Mouse (Mus musculus) brown adipose tissue, adult 24 weeks (tissue): ENCODE measurements around the gene Mknk2. TPM values are rescaled to one million over a fixed set of nuclear protein-coding genes. Genes with fewer than 3 reads are reported as not detected.

Experiments
- H3K27ac ChIP-seq: fragments of 200-500 bp; replicated peaks from 2 replicates; pipeline ENCODE4 v1.5.1; 2012; ENCODE audit warnings: low read depth, mild to moderate bottlenecking, low read length
- H3K4me1 ChIP-seq: fragments of 200-500 bp; 2 replicates; pipeline ENCODE4 v1.6.1; 2012; ENCODE audit warnings: low read length, mixed read lengths; ENCODE audit not compliant: control insufficient read depth, insufficient read depth, insufficient read length
- H3K4me3 ChIP-seq: fragments of 200-500 bp; 2 replicates; pipeline ENCODE4 v1.5.1; 2012; ENCODE audit warnings: low read depth, mild to moderate bottlenecking, low read length, moderate library complexity; ENCODE audit not compliant: insufficient read depth
- polyA plus RNA-seq: library from polyadenylated mRNA; stranded (reverse); fragments of >200 nt; gene quantifications from 2 replicates; pipeline ENCODE4 v1.2.4, GENCODE M21; 2012; ENCODE audit not compliant: missing spikeins, insufficient read depth, insufficient read length

Gene Mknk2
- polyA plus RNA-seq, 1 experiment = 313 TPM

- H3K4me3 ChIP-seq = no peak overlapping the region
- H3K4me1 ChIP-seq = peaks cover 16% of the 10 kb centered on the region
- peak overlapping the region; percentile 89 for H3K27ac ChIP-seq
Observed at GRCm38 (mm10) chr10:80696502-80697392, 18.8 kb upstream of the Mknk2 start.

- peak overlapping the region; percentile 89 for H3K27ac ChIP-seq
- H3K4me1 ChIP-seq = peaks cover 16% of the 10 kb centered on the region
- no peak overlapping the region for H3K4me3 ChIP-seq
Observed at GRCm38 (mm10) chr10:80695801-80696501, 18.0 kb upstream of the Mknk2 start.

GRCm38 (mm10) chr10:80695186-80695585, 17.3 kb upstream of the Mknk2 start:
- H3K4me3 ChIP-seq = no peak overlapping the region
- H3K27ac ChIP-seq = peak overlapping the region; percentile 89
- peaks cover 14% of the 10 kb centered on the region for H3K4me1 ChIP-seq

- H3K4me1 ChIP-seq = peaks cover 11% of the 10 kb centered on the region
- peak overlapping the region; percentile 89 for H3K27ac ChIP-seq
Observed at GRCm38 (mm10) chr10:80694159-80694938, 16.4 kb upstream of the Mknk2 start.

GRCm38 (mm10) chr10:80693401-80694045, 15.6 kb upstream of the Mknk2 start:
- H3K4me1 ChIP-seq = peaks cover 11% of the 10 kb centered on the region
- peak overlapping the region; percentile 89 for H3K27ac ChIP-seq

More at GRCm38 (mm10) chr10:80694159-80694938, 16.4 kb upstream of the Mknk2 start:
- no peak overlapping the region for H3K4me3 ChIP-seq

GRCm38 (mm10) chr10:80692249-80693165, 14.6 kb upstream of the Mknk2 start:
- peaks cover 11% of the 10 kb centered on the region for H3K4me1 ChIP-seq
- no peak overlapping the region for H3K4me3 ChIP-seq
- H3K27ac ChIP-seq = peak overlapping the region; percentile 74

More at GRCm38 (mm10) chr10:80693401-80694045, 15.6 kb upstream of the Mknk2 start:
- H3K4me3 ChIP-seq = no peak overlapping the region

GRCm38 (mm10) chr10:80687850-80688249, 9.9 kb upstream of the Mknk2 start:
- Histone ChIP-seq H3K4me3 (no peak overlapping the region), H3K27ac (no peak overlapping the region)

GRCm38 (mm10) chr10:80686617-80687016, 8.7 kb upstream of the Mknk2 start:
- H3K27ac ChIP-seq = no peak overlapping the region
- H3K4me1 ChIP-seq = no peaks in the 10 kb centered on the region
- no peak overlapping the region for H3K4me3 ChIP-seq

More at GRCm38 (mm10) chr10:80687850-80688249, 9.9 kb upstream of the Mknk2 start:
- no peaks in the 10 kb centered on the region for H3K4me1 ChIP-seq

- Histone ChIP-seq H3K27ac (no peak overlapping the region), H3K4me1 (peaks cover 4% of the 10 kb centered on the region)
Observed at GRCm38 (mm10) chr10:80684984-80685383, 7.1 kb upstream of the Mknk2 start.

GRCm38 (mm10) chr10:80684214-80684613, 6.3 kb upstream of the Mknk2 start:
- H3K4me1 ChIP-seq = peaks cover 9% of the 10 kb centered on the region
- no peak overlapping the region for H3K27ac ChIP-seq
- no peak overlapping the region for H3K4me3 ChIP-seq

More at GRCm38 (mm10) chr10:80684984-80685383, 7.1 kb upstream of the Mknk2 start:
- no peak overlapping the region for H3K4me3 ChIP-seq

GRCm38 (mm10) chr10:80683647-80684046, 5.7 kb upstream of the Mknk2 start:
- Histone ChIP-seq H3K4me3 (no peak overlapping the region), H3K27ac (no peak overlapping the region), H3K4me1 (peaks cover 13% of the 10 kb centered on the region)

- Histone ChIP-seq H3K27ac (no peak overlapping the region), H3K4me3 (no peak overlapping the region), H3K4me1 (peaks cover 17% of the 10 kb centered on the region)
Observed at GRCm38 (mm10) chr10:80682003-80682402, 4.1 kb upstream of the Mknk2 start.

GRCm38 (mm10) chr10:80680260-80680696, 2.4 kb upstream of the Mknk2 start:
- Histone ChIP-seq H3K4me1 (peaks cover 17% of the 10 kb centered on the region), H3K27ac (peak overlapping the region; percentile 96), H3K4me3 (no peak overlapping the region)
